Mouse (Mus musculus) frontal cortex, postnatal 10 days (tissue): ENCODE data around the gene Washc4.
A peak's percentile ranks its signal among the peaks of the same experiment; 100 is the strongest.
"Not testable (repeated sequence)": the region's sequence is repeated elsewhere in the genome, so short reads cannot be mapped to it uniquely, and the experiment has no call there.

Experiments
- DNase-seq, 2 experiments: peaks; one replicate each; pipeline ENCODE4 v3.0.0; 2022; ENCODE audit warnings: low spot score in 2 of 2, mixed read lengths in 1 of 2

Gene Washc4

GRCm38 (mm10) chr10:83543439-83544102 lies at the start of gene Washc4:
Washc4 (plus strand) TSS chr10:83543752.
- DNase-seq, result peak; percentile 92 to 94

- DNase-seq, result no peak
Measured at GRCm38 (mm10) chr10:83497321-83497720, 46.2 kb upstream of the Washc4 start.

GRCm38 (mm10) chr10:83508962-83509660 lies 34.4 kb upstream of the Washc4 start:
- DNase-seq, result no peak

- DNase-seq, result no peak
Measured at GRCm38 (mm10) chr10:83511304-83511703, 32.2 kb upstream of the Washc4 start.

- DNase-seq, result no peak
Measured at GRCm38 (mm10) chr10:83513736-83514135, 29.8 kb upstream of the Washc4 start.

- DNase-seq, result no peak
Measured at GRCm38 (mm10) chr10:83520990-83521389, 22.6 kb upstream of the Washc4 start.

GRCm38 (mm10) chr10:83524238-83524637 lies 19.3 kb upstream of the Washc4 start:
- DNase-seq, result not testable (repeated sequence)

- no peak for DNase-seq
Measured at GRCm38 (mm10) chr10:83530384-83530967, 13.1 kb upstream of the Washc4 start.

GRCm38 (mm10) chr10:83533258-83533909 lies 10.2 kb upstream of the Washc4 start:
- peak; percentile 41 to 48 for DNase-seq

- DNase-seq, result peak; percentile 26 to 54
Measured at GRCm38 (mm10) chr10:83533910-83534283, 9.7 kb upstream of the Washc4 start, which contains the start of gene Aldh1l2. Aldh1l2 (minus strand) TSS chr10:83534140.

GRCm38 (mm10) chr10:83536436-83536835 lies 7.1 kb upstream of the Washc4 start:
- no peak for DNase-seq

- DNase-seq, result no peak
Measured at GRCm38 (mm10) chr10:83539311-83539980, 4.1 kb upstream of the Washc4 start.

- no peak for DNase-seq
Measured at GRCm38 (mm10) chr10:83540092-83540491, 3.5 kb upstream of the Washc4 start.

- peak; percentile 9 to 18 for DNase-seq
Measured at GRCm38 (mm10) chr10:83542241-83542640, 1.3 kb upstream of the Washc4 start.

GRCm38 (mm10) chr10:83544103-83544479 lies 539 bp downstream of the Washc4 start:
- DNase-seq, result no peak

GRCm38 (mm10) chr10:83545341-83545740 lies 1.8 kb downstream of the Washc4 start:
- DNase-seq, result no peak

GRCm38 (mm10) chr10:83563005-83563404 lies 19.5 kb downstream of the Washc4 start:
- no peak for DNase-seq

- DNase-seq, result no peak
Measured at GRCm38 (mm10) chr10:83565449-83566441, 22.2 kb downstream of the Washc4 start.

- no peak for DNase-seq
Measured at GRCm38 (mm10) chr10:83590801-83591200, 47.2 kb downstream of the Washc4 start.

- no peak for DNase-seq
Measured at GRCm38 (mm10) chr10:83592616-83593015, 49.1 kb downstream of the Washc4 start.

GRCm38 (mm10) chr10:83594526-83594925 lies 51.0 kb downstream of the Washc4 start:
- DNase-seq, result no peak
